Mouse (Mus musculus): Measurements from ENCODE around the gene Foxp1.

DNA sequence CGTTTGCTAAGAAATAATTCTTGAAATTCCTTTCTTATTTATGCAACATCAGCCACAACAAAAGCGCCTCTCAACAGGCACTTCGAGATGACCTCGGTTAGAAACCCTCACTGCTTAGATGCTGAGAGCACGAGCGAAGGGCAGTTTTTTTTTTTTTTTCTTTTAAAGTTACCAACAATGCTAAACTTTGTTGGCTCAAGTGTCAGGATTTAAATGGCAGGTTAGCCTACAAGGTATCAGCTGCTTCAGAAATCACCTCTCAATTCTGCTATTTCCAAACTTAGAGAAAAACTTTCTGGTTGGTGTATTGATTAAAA lies 493.6 kb downstream of the Foxp1 start:
- no peak for TF ChIP-seq GATA1 (IDR thresholded peaks at IDR 0.05; ENCODE audit: borderline replicate concordance, low read length)
- no peak for TF ChIP-seq FLI1 (IDR thresholded peaks at IDR 0.05; ENCODE audit: low read length)
